Mouse (Mus musculus) CH12.LX (cell line): ENCODE results near the gene Lrrc1. TPM values are rescaled to one million over a fixed set of nuclear protein-coding genes. Genes with fewer than 3 reads are reported as not detected.

Source experiments
- DNase-seq: peaks from one replicate; pipeline ENCODE4 v3.0.0-alpha.2; 2013; ENCODE audit errors: extremely low read depth
- H3K27ac ChIP-seq: 2 replicates; pipeline ENCODE4 v1.5.1; 2012; ENCODE audit warnings: low read depth, mild to moderate bottlenecking, control low read depth, moderate library complexity; ENCODE audit not compliant: insufficient read depth
- H3K27me3 ChIP-seq: replicated peaks from 2 replicates; pipeline ENCODE3; 2012; ENCODE audit warnings: inconsistent platforms
- H3K36me3 ChIP-seq, 2 experiments: replicated peaks in 1 of 2; 2 replicates each; pipeline versions ENCODE3 to v1.6.1; 2012; ENCODE audit warnings: inconsistent platforms in 1 of 2, low read length in 1 of 2, mild to moderate bottlenecking in 1 of 2, mixed read lengths in 1 of 2, moderate library complexity in 1 of 2; ENCODE audit not compliant: control insufficient read depth in 1 of 2, insufficient read depth in 1 of 2
- H3K4me1 ChIP-seq, 2 experiments: 2 replicates each; pipeline ENCODE4 v1.6.1; 2012; ENCODE audit warnings: inconsistent platforms in 1 of 2, moderate library complexity in 1 of 2; ENCODE audit not compliant: insufficient read depth in 2 of 2, control insufficient read depth in 1 of 2
- H3K4me2 ChIP-seq: 2 replicates; pipeline ENCODE4 v1.6.1; 2012; ENCODE audit warnings: low read depth, mild to moderate bottlenecking, control low read depth; ENCODE audit not compliant: poor library complexity, insufficient read depth, severe bottlenecking
- H3K4me3 ChIP-seq, 3 experiments: fragments of 150-350 bp in 1 of 3; sonication (generic) in 1 of 3; replicated peaks in 1 of 3; 2 replicates each; pipeline versions ENCODE3 to v1.5.1; 2011 to 2012; ENCODE audit warnings: low read depth in 2 of 3, low read length in 2 of 3, mild to moderate bottlenecking in 2 of 3, moderate library complexity in 2 of 3, control low read depth in 1 of 3, improper control_type of control experiment in 1 of 3, inconsistent platforms in 1 of 3, mixed read lengths in 1 of 3; ENCODE audit not compliant: poor library complexity in 1 of 3
- H3K79me2 ChIP-seq: replicated peaks from 2 replicates; pipeline ENCODE4 v1.6.1; 2012; ENCODE audit warnings: mild to moderate bottlenecking, moderate library complexity; ENCODE audit not compliant: control insufficient read depth, poor library complexity, insufficient read depth, severe bottlenecking; ENCODE audit errors: extremely low read depth
- H3K9ac ChIP-seq: 2 replicates; pipeline ENCODE4 v1.6.1; 2012; ENCODE audit warnings: low read depth, mild to moderate bottlenecking, control low read depth, moderate library complexity; ENCODE audit not compliant: insufficient read depth
- H3K9me3 ChIP-seq: replicated peaks from 2 replicates; pipeline ENCODE3; 2012; ENCODE audit warnings: low read length, inconsistent platforms, mixed read lengths
- CHD2 ChIP-seq: IDR thresholded peaks from 2 replicates; pipeline ENCODE4 v1.6.1; 2011; ENCODE audit warnings: low read length, improper control_type of control experiment
- GABPA ChIP-seq: IDR thresholded peaks from 2 replicates; pipeline ENCODE4 v1.6.1; 2012; ENCODE audit warnings: low read depth, low read length, improper control_type of control experiment, inconsistent platforms; ENCODE audit not compliant: insufficient replicate concordance
- HCFC1 ChIP-seq: IDR thresholded peaks from 2 replicates; pipeline ENCODE4 v1.6.1; 2012; ENCODE audit warnings: low read depth, mild to moderate bottlenecking, inconsistent platforms, low read length, improper control_type of control experiment
- KAT2A ChIP-seq: IDR thresholded peaks from 2 replicates; pipeline ENCODE4 v1.6.1; 2012; ENCODE audit warnings: low read length, improper control_type of control experiment, inconsistent platforms; ENCODE audit not compliant: insufficient replicate concordance
- MAX ChIP-seq: IDR thresholded peaks from 2 replicates; pipeline ENCODE4 v1.6.1; 2011; ENCODE audit warnings: low read length, improper control_type of control experiment
- MAZ ChIP-seq: IDR thresholded peaks from 2 replicates; pipeline ENCODE4 v1.6.1; 2012; ENCODE audit warnings: low read depth, mild to moderate bottlenecking, inconsistent platforms, low read length, improper control_type of control experiment, moderate library complexity
- MYC ChIP-seq: IDR thresholded peaks from 2 replicates; pipeline ENCODE4 v1.6.1; 2011; ENCODE audit warnings: low read depth, mild to moderate bottlenecking, improper control_type of control experiment, low read length
- NRF1 ChIP-seq: IDR thresholded peaks from 2 replicates; pipeline ENCODE4 v1.6.1; 2014; ENCODE audit warnings: low read depth, mild to moderate bottlenecking, inconsistent platforms, low read length, improper control_type of control experiment, moderate library complexity
- PAX5 ChIP-seq: IDR thresholded peaks from 2 replicates; pipeline ENCODE4 v1.6.1; 2012; ENCODE audit warnings: low read length, inconsistent platforms, mixed read lengths
- POLR2A ChIP-seq: IDR thresholded peaks from 2 replicates; pipeline ENCODE4 v1.6.1; 2011; ENCODE audit warnings: low read depth, mild to moderate bottlenecking, improper control_type of control experiment, low read length
- RAD21 ChIP-seq: IDR thresholded peaks from 2 replicates; pipeline ENCODE4 v1.6.1; 2011; ENCODE audit warnings: low read depth, mild to moderate bottlenecking, low read length, improper control_type of control experiment, moderate library complexity
- RCOR1 ChIP-seq: conservative IDR thresholded peaks from 2 replicates; pipeline ENCODE4 v1.6.1; 2012; ENCODE audit warnings: low read depth, mild to moderate bottlenecking, inconsistent platforms, low read length, improper control_type of control experiment
- TCF12 ChIP-seq: IDR thresholded peaks from 2 replicates; pipeline ENCODE4 v1.6.1; 2014; ENCODE audit warnings: low read depth, mild to moderate bottlenecking, inconsistent platforms, low read length, improper control_type of control experiment
- USF1 ChIP-seq: IDR thresholded peaks from 2 replicates; pipeline ENCODE4 v1.6.1; 2014; ENCODE audit warnings: low read depth, mild to moderate bottlenecking, inconsistent platforms, low read length, improper control_type of control experiment
- USF2 ChIP-seq: conservative IDR thresholded peaks from 2 replicates; pipeline ENCODE4 v1.6.1; 2011; ENCODE audit warnings: low read depth, low read length, improper control_type of control experiment
- ZC3H11A ChIP-seq: IDR thresholded peaks from 2 replicates; pipeline ENCODE4 v1.6.1; 2012; ENCODE audit warnings: low read depth, mild to moderate bottlenecking, inconsistent platforms, low read length, improper control_type of control experiment
- dilution Hi-C: fragments of 300-500 bp; cut with MboI; formaldehyde crosslinking; loops from 2 replicates; pipeline ENCODE4 v1.14.3; 2020; ENCODE audit warnings: low sequenced_read_pairs; ENCODE audit not compliant: extremely low pct_unique_long_range_greater_than_20kb, extremely low pct_ligation_motif_present
- in situ Hi-C: fragments of 300-500 bp; cut with MboI; formaldehyde crosslinking; loops from 3 replicates; pipeline ENCODE4 v1.14.3; 2019; ENCODE audit warnings: low sequenced_read_pairs, low pct_ligation_motif_present, low pct_unique_long_range_greater_than_20kb, mixed read lengths
- polyA plus RNA-seq: library from polyadenylated mRNA; unstranded; fragments of >175 nt; gene quantifications from 2 replicates; pipeline ENCODE4 v1.2.1, GENCODE M21; 2012; ENCODE audit warnings: low read depth; ENCODE audit not compliant: insufficient read length
- total RNA-seq, 2 experiments: library from RNA; depleted of rRNA; stranded (reverse); fragments of 300-350 nt in 1 of 2; fragments of >200 nt in 1 of 2; gene quantifications; 2 replicates each; pipeline ENCODE4 v1.2.3; 2012 to 2014

The Lrrc1 gene
- total and polyA plus RNA-seq, 3 experiments, result 15.4 to 15.8 (median 15.8) TPM

DNA sequence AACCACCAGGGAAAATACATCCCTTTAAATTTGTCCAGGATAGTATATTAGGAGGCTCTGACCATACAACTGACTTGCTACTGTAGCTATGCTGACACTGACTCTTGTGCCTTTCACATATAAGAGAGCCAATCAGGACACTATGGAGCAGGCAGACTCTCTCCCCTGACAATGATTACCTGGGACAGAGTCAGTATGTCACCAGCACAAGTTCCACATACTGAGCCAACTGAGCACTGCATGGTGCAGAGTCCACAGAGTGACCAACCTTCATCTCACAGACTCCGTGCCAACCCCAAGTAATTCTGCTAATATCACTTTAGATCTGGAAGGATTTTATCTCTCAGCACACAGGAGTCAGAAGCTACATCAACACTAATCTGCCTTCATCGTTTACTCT is 85.3 kb downstream of the Lrrc1 start:
- DNase-seq, result no peak
- Histone ChIP-seq H3K4me2 (no peak overlapping the region), H3K36me3 (peaks cover 20 to 52% of the 10 kb centered on the region in 2 experiments), H3K4me3 (no peak overlapping the region), H3K9me3 (no peaks in the 10 kb centered on the region), H3K27ac (no peak overlapping the region), H3K79me2 (no peaks in the 10 kb centered on the region), H3K27me3 (no peaks in the 10 kb centered on the region), H3K4me1 (peaks cover 0 to 38% of the 10 kb centered on the region in 2 experiments; a peak in 2 of 4 replicates), H3K9ac (no peak overlapping the region)
- in situ Hi-C loops (no loop called here), dilution Hi-C loops (no loop called here)
- TF ChIP-seq KAT2A (no peak), USF1 (no peak), MAX (no peak), ZC3H11A (no peak), CHD2 (no peak), RCOR1 (no peak), TCF12 (no peak), PAX5 (no peak), HCFC1 (no peak), NRF1 (no peak), USF2 (no peak), GABPA (no peak), MAZ (no peak), MYC (no peak)

DNA sequence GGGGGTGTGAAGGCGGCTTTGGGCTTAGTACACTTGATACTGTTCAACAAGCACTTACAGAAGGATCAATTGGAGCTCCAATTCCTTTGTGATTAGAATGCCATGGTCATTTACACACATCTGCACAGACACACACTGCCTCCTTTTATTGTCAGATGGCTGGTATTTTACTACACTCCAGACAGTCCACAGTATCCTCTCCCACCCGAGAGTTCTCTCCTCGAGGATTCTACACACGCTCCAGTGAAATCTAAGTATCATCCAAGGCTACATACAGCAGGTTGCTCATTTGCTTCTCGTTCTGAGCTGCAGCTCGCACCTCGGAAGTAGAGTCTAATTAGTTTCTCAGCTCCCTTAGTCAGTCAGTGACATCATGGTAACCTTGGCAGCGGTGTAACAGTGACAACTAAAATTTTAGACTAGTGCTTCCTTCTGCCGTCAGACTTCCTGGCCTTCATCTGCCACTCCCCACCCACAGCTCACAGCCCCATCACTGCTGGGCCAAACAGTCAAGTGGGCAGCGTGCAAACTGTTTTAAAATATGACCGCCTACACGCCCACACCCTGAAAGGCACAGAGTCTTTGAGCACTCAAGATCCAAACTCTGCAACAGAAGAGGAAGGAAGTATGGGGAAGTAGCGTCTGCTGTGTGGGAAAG is 88.4 kb downstream of the Lrrc1 start:
- no peak overlapping the region for H3K27ac ChIP-seq
- H3K4me1 ChIP-seq, result peaks cover 0 to 28% of the 10 kb centered on the region in 2 experiments; a peak in 2 of 4 replicates
- no peak overlapping the region for H3K4me3 ChIP-seq
- no peak for TF ChIP-seq MYC
- TF ChIP-seq TCF12, result no peak
- TF ChIP-seq RAD21, result no peak
- no peak for TF ChIP-seq CHD2
- TF ChIP-seq POLR2A, result no peak
- TF ChIP-seq PAX5, result no peak
- no peak for TF ChIP-seq NRF1
- peak; percentile 39 for DNase-seq
- no peak overlapping the region for H3K9ac ChIP-seq
- H3K4me2 ChIP-seq, result no peak overlapping the region
- dilution Hi-C loops, result no loop called here
- H3K36me3 ChIP-seq, result peaks cover 38 to 62% of the 10 kb centered on the region in 2 experiments
- H3K9me3 ChIP-seq, result no peaks in the 10 kb centered on the region
- in situ Hi-C loops, result no loop called here
- H3K27me3 ChIP-seq, result no peaks in the 10 kb centered on the region
- no peaks in the 10 kb centered on the region for H3K79me2 ChIP-seq
